Mouse (Mus musculus): ENCODE measurements around the gene Litaf.

DNA sequence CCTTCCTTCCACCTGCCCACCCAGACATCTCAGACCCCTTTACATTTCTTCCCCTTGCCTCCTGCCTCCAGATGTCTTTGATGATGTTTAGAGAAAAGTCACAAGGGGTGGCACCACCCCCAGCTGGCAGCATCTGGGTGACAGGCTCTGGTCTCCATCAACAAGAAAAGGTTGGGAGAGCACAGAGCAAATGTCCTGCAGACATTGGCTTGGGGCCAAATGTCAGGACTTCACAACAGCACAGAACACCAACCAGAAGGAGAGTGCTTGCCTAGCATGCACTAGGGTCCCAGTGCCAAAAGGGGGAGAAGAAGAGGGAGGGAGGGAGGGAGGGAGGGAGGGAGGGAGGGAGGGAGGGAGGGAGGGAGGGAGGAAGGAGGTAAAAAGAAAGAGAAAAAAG lies 146.1 kb downstream of the Litaf start:
- TF ChIP-seq POLR2A (IDR thresholded peaks at IDR 0.05; ENCODE audit: insufficient read length, low read depth) (no peak), MYOG (IDR thresholded peaks at IDR 0.05; ENCODE audit: control insufficient read depth in 1 of 3, insufficient read depth in 1 of 3, insufficient read length in 2 of 3, low read depth in 2 of 3) (no peak)
